Mouse (Mus musculus): Measurements from ENCODE around the gene Mxd4. TPM values are rescaled to one million over a fixed set of nuclear protein-coding genes. Genes with fewer than 3 reads are reported as not detected.

Gene Mxd4
- total RNA-seq (2012; rRNA removed): 8.7 and 14.2 TPM in 2 replicates

- Histone ChIP-seq H3K9ac (ENCODE audit: insufficient read depth, low read depth, low read length, poor library complexity, severe bottlenecking) (peak within 1 kb of the TSS; percentile 75), H3K36me3 (ENCODE audit: control insufficient read depth, insufficient read depth, low read length, poor library complexity, severe bottlenecking) (no peaks in the 10 kb centered on the region), H3K4me3 (ENCODE audit: insufficient read depth in 1 of 2, low read depth in 1 of 2, low read length in 2 of 2, poor library complexity in 1 of 2, severe bottlenecking in 1 of 2) (peak within 1 kb of the TSS; percentile 80 to 82), H3K9me3 (ENCODE audit: control insufficient read depth, insufficient read depth, low read depth, low read length) (no peaks in the 10 kb centered on the region), H3K27ac (ENCODE audit: insufficient read depth, low read depth, low read length, poor library complexity, severe bottlenecking) (no peak within 1 kb of the TSS), H3K4me1 (ENCODE audit: control insufficient read depth in 2 of 2, insufficient read depth in 2 of 2, low read length in 2 of 2, poor library complexity in 1 of 2) (peaks cover 0 to 3% of the 10 kb centered on the region in 2 experiments; a peak in 1 of 4 replicates)
- TF ChIP-seq ZC3H11A (IDR thresholded peaks at IDR 0.05; ENCODE audit: borderline replicate concordance, low read depth, low read length) (no peak), CHD2 (IDR thresholded peaks at IDR 0.05; ENCODE audit: low read depth, low read length) (peak; percentile 75; the same call in 1 of the 2 replicates)
- in situ Hi-C loops (cut with MboI; ENCODE audit: low sequenced_read_pairs in 2 of 2, unreplicated experiment in 2 of 2): no loop called here
- DNase-seq (ENCODE audit: low read depth, low spot score): peak; percentile 98
Observed at GRCm38 (mm10) chr5:34187601-34188316, at the start of gene Mxd4. TSS of gene Mxd4 (minus strand) at chr5:34187720.

GRCm38 (mm10) chr5:34235898-34236420 is 48.4 kb upstream of the Mxd4 start:
- in situ Hi-C loops (cut with MboI; ENCODE audit: low sequenced_read_pairs in 2 of 2, unreplicated experiment in 2 of 2): no loop called here
- Histone ChIP-seq H3K9ac (ENCODE audit: insufficient read depth, low read depth, low read length, poor library complexity, severe bottlenecking) (no peak overlapping the region), H3K27ac (ENCODE audit: insufficient read depth, low read depth, low read length, poor library complexity, severe bottlenecking) (no peak overlapping the region), H3K36me3 (ENCODE audit: control insufficient read depth, insufficient read depth, low read length, poor library complexity, severe bottlenecking) (peaks cover 3% of the 10 kb centered on the region; the same call in 1 of the 2 replicates), H3K9me3 (ENCODE audit: control insufficient read depth, insufficient read depth, low read depth, low read length) (no peaks in the 10 kb centered on the region), H3K4me1 (ENCODE audit: control insufficient read depth in 2 of 2, insufficient read depth in 2 of 2, low read length in 2 of 2, poor library complexity in 1 of 2) (no peaks in the 10 kb centered on the region), H3K4me3 (ENCODE audit: insufficient read depth in 1 of 2, low read depth in 1 of 2, low read length in 2 of 2, poor library complexity in 1 of 2, severe bottlenecking in 1 of 2) (no peak overlapping the region)
- DNase-seq (ENCODE audit: low read depth, low spot score): peak; percentile 19
- TF ChIP-seq HCFC1 (IDR thresholded peaks at IDR 0.05; ENCODE audit: borderline replicate concordance, insufficient read depth, low read length): no peak
- no peak for TF ChIP-seq ZNF384 (IDR thresholded peaks at IDR 0.05; ENCODE audit: low read depth, low read length)
- no peak for TF ChIP-seq MAFK (IDR thresholded peaks at IDR 0.05; ENCODE audit: insufficient read depth, low read depth, low read length)
- TF ChIP-seq ZC3H11A (IDR thresholded peaks at IDR 0.05; ENCODE audit: borderline replicate concordance, low read depth, low read length): no peak
- TF ChIP-seq CHD2 (IDR thresholded peaks at IDR 0.05; ENCODE audit: low read depth, low read length): no peak

- in situ Hi-C loops (cut with MboI; ENCODE audit: low sequenced_read_pairs in 2 of 2, unreplicated experiment in 2 of 2): no loop called here
- no peak for DNase-seq (ENCODE audit: low read depth, low spot score)
- no peak overlapping the region for H3K4me3 ChIP-seq (ENCODE audit: insufficient read depth in 1 of 2, low read depth in 1 of 2, low read length in 2 of 2, poor library complexity in 1 of 2, severe bottlenecking in 1 of 2)
- H3K4me1 ChIP-seq (ENCODE audit: control insufficient read depth in 2 of 2, insufficient read depth in 2 of 2, low read length in 2 of 2, poor library complexity in 1 of 2): no peaks in the 10 kb centered on the region
- no peak for TF ChIP-seq HCFC1 (IDR thresholded peaks at IDR 0.05; ENCODE audit: borderline replicate concordance, insufficient read depth, low read length)
- no peak for TF ChIP-seq CHD2 (IDR thresholded peaks at IDR 0.05; ENCODE audit: low read depth, low read length)
- TF ChIP-seq MAFK (IDR thresholded peaks at IDR 0.05; ENCODE audit: insufficient read depth, low read depth, low read length): no peak
- no peak for TF ChIP-seq ZC3H11A (IDR thresholded peaks at IDR 0.05; ENCODE audit: borderline replicate concordance, low read depth, low read length)
- no peak for TF ChIP-seq ZNF384 (IDR thresholded peaks at IDR 0.05; ENCODE audit: low read depth, low read length)
- H3K36me3 ChIP-seq (ENCODE audit: control insufficient read depth, insufficient read depth, low read length, poor library complexity, severe bottlenecking): peaks cover 3% of the 10 kb centered on the region; the same call in 1 of the 2 replicates
- no peak overlapping the region for H3K27ac ChIP-seq (ENCODE audit: insufficient read depth, low read depth, low read length, poor library complexity, severe bottlenecking)
- no peaks in the 10 kb centered on the region for H3K9me3 ChIP-seq (ENCODE audit: control insufficient read depth, insufficient read depth, low read depth, low read length)
- no peak overlapping the region for H3K9ac ChIP-seq (ENCODE audit: insufficient read depth, low read depth, low read length, poor library complexity, severe bottlenecking)
Observed at GRCm38 (mm10) chr5:34235056-34235455, 47.5 kb upstream of the Mxd4 start.

- Histone ChIP-seq H3K9me3 (ENCODE audit: control insufficient read depth, insufficient read depth, low read depth, low read length) (no peaks in the 10 kb centered on the region), H3K4me1 (ENCODE audit: control insufficient read depth in 2 of 2, insufficient read depth in 2 of 2, low read length in 2 of 2, poor library complexity in 1 of 2) (no peaks in the 10 kb centered on the region), H3K4me3 (ENCODE audit: insufficient read depth in 1 of 2, low read depth in 1 of 2, low read length in 2 of 2, poor library complexity in 1 of 2, severe bottlenecking in 1 of 2) (no peak overlapping the region), H3K27ac (ENCODE audit: insufficient read depth, low read depth, low read length, poor library complexity, severe bottlenecking) (no peak overlapping the region), H3K9ac (ENCODE audit: insufficient read depth, low read depth, low read length, poor library complexity, severe bottlenecking) (no peak overlapping the region), H3K36me3 (ENCODE audit: control insufficient read depth, insufficient read depth, low read length, poor library complexity, severe bottlenecking) (peaks cover 3% of the 10 kb centered on the region; the same call in 1 of the 2 replicates)
- in situ Hi-C loops (cut with MboI; ENCODE audit: low sequenced_read_pairs in 2 of 2, unreplicated experiment in 2 of 2): no loop called here
- no peak for TF ChIP-seq ZC3H11A (IDR thresholded peaks at IDR 0.05; ENCODE audit: borderline replicate concordance, low read depth, low read length)
- TF ChIP-seq MAFK (IDR thresholded peaks at IDR 0.05; ENCODE audit: insufficient read depth, low read depth, low read length): no peak
- TF ChIP-seq CHD2 (IDR thresholded peaks at IDR 0.05; ENCODE audit: low read depth, low read length): no peak
- no peak for TF ChIP-seq ZNF384 (IDR thresholded peaks at IDR 0.05; ENCODE audit: low read depth, low read length)
- TF ChIP-seq HCFC1 (IDR thresholded peaks at IDR 0.05; ENCODE audit: borderline replicate concordance, insufficient read depth, low read length): no peak
- no peak for DNase-seq (ENCODE audit: low read depth, low spot score)
Observed at GRCm38 (mm10) chr5:34233221-34233515, 45.6 kb upstream of the Mxd4 start.

Measured in ES-E14 (cell line).